26 mouse cellular contexts compared by ENCODE assay signal in the genomic region with DNA sequence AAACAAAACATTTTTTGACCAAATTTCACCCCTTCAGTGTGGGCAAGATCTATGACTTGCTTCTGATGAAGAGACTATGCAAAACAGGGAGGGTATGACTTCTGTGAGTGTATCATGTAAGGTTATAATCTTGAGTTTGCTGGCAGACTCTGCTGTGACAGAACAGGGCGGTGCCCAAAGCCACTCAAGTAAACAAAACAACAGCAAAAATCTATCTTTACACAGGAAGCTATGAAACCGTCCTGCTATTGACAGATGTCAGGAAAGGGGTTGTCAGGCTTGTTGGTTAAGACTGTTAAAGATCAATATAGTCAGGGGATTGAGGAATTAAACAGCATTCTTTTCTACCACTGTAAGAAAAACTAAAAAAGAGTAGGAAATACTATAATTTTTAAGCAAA. TPM values are rescaled to one million over a fixed set of nuclear protein-coding genes. Genes with fewer than 3 reads are reported as not detected.
A peak's percentile ranks its signal among the peaks of the same experiment; 100 is the strongest.
DNase-seq lines count a peak whose midpoint lies in the region; ATAC-seq and TF ChIP-seq lines count a peak whose summit lies in the region.
"Had no signal": no experiment of that assay in that cellular context is flagged by ENCODE, and none has a peak within 500 bp of the region (broad histone marks: within the 10 kb centered on the region; RNA-seq: fewer than 3 reads in every experiment).

No protein-coding gene starts in this region.

- peak; percentile 71 for ATAC-seq in activated CD4-positive, CD25-positive, alpha-beta regulatory T cell, adult 4 months
- ATAC-seq: forebrain, embryonic 14.5 days; forebrain, postnatal 0 days; intestine, postnatal 0 days had no signal

- TF ChIP-seq CTCF in layer of hippocampus, adult 2 months (conservative IDR thresholded peaks at IDR 0.05) = no peak

- H3K27ac ChIP-seq in layer of hippocampus, adult 2 months = peak overlapping the region; percentile 63
- H3K27ac ChIP-seq: embryonic facial prominence, embryonic 12.5 days; embryonic facial prominence, embryonic 15.5 days; heart, adult 2 months; heart, embryonic 10.5 days; heart, embryonic 13.5 days; hindbrain, embryonic 12.5 days; hindbrain, embryonic 15.5 days had no signal

- no peak for DNase-seq in layer of hippocampus, adult 2 months (ENCODE audit: low spot score in 2 of 2)
- DNase-seq in layer of hippocampus, adult 8-10 months (ENCODE audit: low spot score in 2 of 2) = no peak
- DNase-seq in CD4-positive helper T cell, adult 2 months (ENCODE audit: low read depth, low spot score) = peak; percentile 17
- no peak for DNase-seq in kidney, adult 8-10 months
- DNase-seq in ovary, postnatal 36 days (ENCODE audit: low spot score) = no peak
- DNase-seq in spleen, adult 12 weeks (ENCODE audit: low spot score) = no peak
- DNase-seq: adrenal gland, adult 2 months; adrenal gland, postnatal 14 days; cerebellum, adult 11 months; cerebellum, adult 2 months; cerebellum, adult 9-11 months; cerebellum, postnatal 25 days; forebrain, postnatal 0 days; gastrocnemius, postnatal 36 days; heart, adult 2 months; heart, postnatal 14 days; heart, postnatal 4 days had no signal

- no peak overlapping the region for H3K4me3 ChIP-seq in layer of hippocampus, adult 2 months
- H3K4me3 ChIP-seq: embryonic facial prominence, embryonic 12.5 days; embryonic facial prominence, embryonic 15.5 days; heart, adult 2 months; heart, embryonic 10.5 days; heart, embryonic 13.5 days; hindbrain, embryonic 12.5 days; hindbrain, embryonic 15.5 days had no signal

RNA-seq across cellular contexts. Expression of a gene that starts 33.8 kb away (rescaled TPM):
- total RNA-seq in layer of hippocampus, adult 2 months (2021) = 10 to 100 TPM; 70.9 to 80.5 TPM
- 10 to 100 TPM; 53.1 to 76.0 (median 68.5) TPM for total RNA-seq in layer of hippocampus, adult 8-10 months (2022)
- 10 to 100 TPM; 26.6 to 41.1 TPM for polyA plus RNA-seq in activated CD4-positive, CD25-positive, alpha-beta regulatory T cell, adult 4 months (2017; shearing (Covaris generic))
